Mouse (Mus musculus) neural tube, embryonic 15.5 days (tissue): ENCODE results near the gene Wee2. TPM values are rescaled to one million over a fixed set of nuclear protein-coding genes. Genes with fewer than 3 reads are reported as not detected.

Experiments
- ATAC-seq: fragments of 200-750 bp; cut with Nextera tagmentation; 2 replicates; pipeline ENCODE4 v1.8.0; 2017; ENCODE audit warnings: mild to moderate bottlenecking, moderate TSS enrichment, moderate library complexity; ENCODE audit not compliant: low FRiP score
- H3K27ac ChIP-seq: fragments of 300-500 bp; sonication (generic); replicated peaks from 2 replicates; pipeline ENCODE4 v1.5.1; 2015; ENCODE audit warnings: mild to moderate bottlenecking, inconsistent platforms
- H3K27me3 ChIP-seq: fragments of 300-500 bp; sonication (generic); replicated peaks from 2 replicates; pipeline ENCODE4 v1.6.1; 2015; ENCODE audit warnings: inconsistent platforms
- H3K36me3 ChIP-seq: fragments of 300-500 bp; sonication (generic); 2 replicates; pipeline ENCODE4 v1.6.1; 2015; ENCODE audit warnings: inconsistent platforms
- H3K4me1 ChIP-seq: fragments of 300-500 bp; sonication (generic); 2 replicates; pipeline ENCODE4 v1.6.1; 2015; ENCODE audit warnings: inconsistent platforms
- H3K4me2 ChIP-seq: fragments of 300-500 bp; sonication (generic); 2 replicates; pipeline ENCODE4 v1.6.1; 2015; ENCODE audit warnings: inconsistent platforms, mild to moderate bottlenecking, moderate library complexity
- H3K4me3 ChIP-seq: fragments of 300-500 bp; sonication (generic); replicated peaks from 2 replicates; pipeline ENCODE4 v1.5.1; 2015; ENCODE audit warnings: mild to moderate bottlenecking, inconsistent platforms
- H3K9ac ChIP-seq: fragments of 300-500 bp; sonication (generic); replicated peaks from 2 replicates; pipeline ENCODE4 v1.6.1; 2015; ENCODE audit warnings: mild to moderate bottlenecking, inconsistent platforms
- H3K9me3 ChIP-seq: fragments of 300-500 bp; sonication (generic); replicated peaks from 2 replicates; pipeline ENCODE4 v1.6.1; 2016; ENCODE audit warnings: inconsistent platforms
- WGBS: fragments of 180-500 bp; shearing (Covaris S2); methylation state at CpG from one replicate; pipeline ENCODE4 v1.1.7; 2015; ENCODE audit warnings: mixed read lengths; 5-methylcytosine and 5-hydroxymethylcytosine counted together
- polyA plus RNA-seq: library from polyadenylated mRNA; unstranded; fragments of >200 nt; fragmentation: Nextera tagmentation; extraction: Ambion mirVana; gene quantifications from 2 replicates; pipeline ENCODE4 v1.2.1, GENCODE M21; 2015

Wee2 gene
- polyA plus RNA-seq, 1 experiment from 2014 or later, result 0.15 TPM

GRCm38 (mm10) chr6:40423774-40424173 is 15.1 kb upstream of the Wee2 start:
- Histone ChIP-seq H3K4me1 (no peaks in the 10 kb centered on the region), H3K9me3 (no peaks in the 10 kb centered on the region), H3K4me3 (no peak overlapping the region), H3K4me2 (no peak overlapping the region), H3K9ac (no peak overlapping the region), H3K27me3 (no peaks in the 10 kb centered on the region), H3K36me3 (peaks cover 4% of the 10 kb centered on the region; the same call in 1 of the 2 replicates), H3K27ac (no peak overlapping the region)
- ATAC-seq, result no peak
- WGBS, result 63% methylated on average over 1 of the region's 1 CpGs

GRCm38 (mm10) chr6:40427441-40427840 is 11.4 kb upstream of the Wee2 start:
- Histone ChIP-seq H3K27me3 (no peaks in the 10 kb centered on the region), H3K27ac (no peak overlapping the region), H3K9me3 (no peaks in the 10 kb centered on the region), H3K4me1 (peaks cover 18% of the 10 kb centered on the region), H3K9ac (no peak overlapping the region), H3K36me3 (no peaks in the 10 kb centered on the region), H3K4me2 (no peak overlapping the region), H3K4me3 (no peak overlapping the region)
- 94% methylated on average over 7 of the region's 7 CpGs for WGBS
- no peak for ATAC-seq

DNA sequence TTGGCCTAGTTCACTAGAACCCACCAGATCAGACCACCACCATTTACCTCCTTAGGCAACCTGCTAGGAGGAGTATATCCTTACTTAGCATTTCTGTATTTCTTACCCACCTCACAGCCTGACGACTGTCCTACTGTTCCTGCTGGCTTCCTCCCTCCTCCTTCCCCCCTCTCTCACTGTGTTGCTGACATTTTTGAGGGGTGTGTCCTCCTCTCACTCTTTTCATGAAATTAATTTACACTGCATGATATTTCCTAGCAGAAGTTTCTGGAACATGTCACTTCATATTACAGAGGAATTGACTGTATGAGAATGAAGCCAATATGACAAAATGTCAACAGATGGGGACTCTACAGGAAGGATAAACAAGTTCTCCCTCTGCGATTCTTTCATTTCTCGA is 10.2 kb upstream of the Wee2 start:
- Histone ChIP-seq H3K4me2 (no peak overlapping the region), H3K9me3 (no peaks in the 10 kb centered on the region), H3K4me1 (peaks cover 26% of the 10 kb centered on the region), H3K4me3 (no peak overlapping the region), H3K36me3 (no peaks in the 10 kb centered on the region), H3K9ac (no peak overlapping the region), H3K27me3 (no peaks in the 10 kb centered on the region), H3K27ac (0 out of 2 replicates have a peak overlapping the region, but pooled peaks have one; percentile 28)
- no peak for ATAC-seq
- 64% methylated on average over 3 of the region's 3 CpGs for WGBS

DNA sequence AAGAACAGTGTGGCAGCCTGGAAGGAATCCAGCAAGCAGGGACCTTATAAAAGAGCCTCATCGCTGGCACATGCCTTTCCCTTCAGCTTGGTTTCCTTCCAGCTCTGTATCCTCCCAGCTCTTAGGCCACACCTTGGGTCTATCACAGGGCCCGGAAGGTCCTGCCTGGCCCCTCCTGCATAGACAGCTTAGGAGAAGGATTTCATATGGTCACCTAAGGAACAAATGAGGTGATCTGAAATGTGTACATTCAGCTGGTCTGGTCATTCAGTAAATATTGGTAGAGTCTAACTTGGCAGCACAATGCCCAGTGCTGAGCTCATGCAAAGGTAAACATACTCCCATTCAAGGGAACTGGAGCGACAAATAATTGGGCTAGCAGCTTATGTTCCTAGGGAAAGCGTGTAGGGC is 9.4 kb upstream of the Wee2 start:
- H3K27ac ChIP-seq, result 0 out of 2 replicates have a peak overlapping the region, but pooled peaks have one; percentile 23
- 63% methylated on average over 4 of the region's 4 CpGs for WGBS
- ATAC-seq, result no peak

GRCm38 (mm10) chr6:40430251-40430650 is 8.6 kb upstream of the Wee2 start:
- ATAC-seq, result no peak
- 95% methylated on average over 3 of the region's 3 CpGs for whole genome bisulfite sequencing
- Histone ChIP-seq H3K4me1 (peaks cover 39% of the 10 kb centered on the region), H3K27me3 (no peaks in the 10 kb centered on the region), H3K9ac (no peak overlapping the region), H3K36me3 (no peaks in the 10 kb centered on the region), H3K9me3 (no peaks in the 10 kb centered on the region), H3K4me2 (no peak overlapping the region), H3K27ac (no peak overlapping the region), H3K4me3 (no peak overlapping the region)

More for the DNA sequence above, 9.4 kb upstream of the Wee2 start:
- Histone ChIP-seq H3K27me3 (no peaks in the 10 kb centered on the region), H3K9ac (no peak overlapping the region), H3K4me2 (no peak overlapping the region), H3K4me3 (no peak overlapping the region), H3K4me1 (peaks cover 34% of the 10 kb centered on the region), H3K36me3 (no peaks in the 10 kb centered on the region), H3K9me3 (no peaks in the 10 kb centered on the region)

DNA sequence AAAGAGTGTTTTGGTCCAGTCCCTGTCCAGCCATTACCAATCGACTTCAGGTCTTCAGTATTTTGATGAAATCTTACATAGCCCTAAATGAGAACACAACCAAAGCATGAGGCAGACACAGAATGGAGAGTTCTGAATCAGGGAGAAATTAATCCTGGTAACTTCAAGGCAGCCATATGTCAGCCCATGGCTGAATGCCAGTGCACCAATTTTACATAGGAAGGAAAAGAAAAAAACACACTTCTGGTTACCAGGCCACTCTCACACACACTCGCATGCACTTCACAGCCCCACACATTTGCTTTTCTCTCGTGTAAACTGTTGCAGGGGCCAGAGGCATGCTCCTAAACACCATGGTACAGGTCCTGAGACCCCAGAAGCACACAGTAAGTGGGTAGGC is 8.0 kb upstream of the Wee2 start:
- H3K4me1 ChIP-seq, result peaks cover 39% of the 10 kb centered on the region
- 76% methylated on average over 3 of the region's 3 CpGs for WGBS
- no peak overlapping the region for H3K27ac ChIP-seq
- H3K9me3 ChIP-seq, result no peaks in the 10 kb centered on the region
- ATAC-seq, result no peak
- H3K9ac ChIP-seq, result no peak overlapping the region
- no peaks in the 10 kb centered on the region for H3K36me3 ChIP-seq
- H3K4me2 ChIP-seq, result no peak overlapping the region
- H3K27me3 ChIP-seq, result no peaks in the 10 kb centered on the region
- no peak overlapping the region for H3K4me3 ChIP-seq

GRCm38 (mm10) chr6:40431356-40431755 is 7.5 kb upstream of the Wee2 start:
- Histone ChIP-seq H3K4me1 (peaks cover 43% of the 10 kb centered on the region), H3K4me2 (no peak overlapping the region), H3K27me3 (no peaks in the 10 kb centered on the region), H3K4me3 (no peak overlapping the region), H3K27ac (no peak overlapping the region), H3K9me3 (no peaks in the 10 kb centered on the region), H3K9ac (no peak overlapping the region), H3K36me3 (no peaks in the 10 kb centered on the region)
- 66% methylated on average over 4 of the region's 4 CpGs for WGBS
- no peak for ATAC-seq

- Histone ChIP-seq H3K4me2 (no peak overlapping the region), H3K4me1 (peaks cover 45% of the 10 kb centered on the region), H3K4me3 (no peak overlapping the region), H3K9ac (no peak overlapping the region), H3K36me3 (no peaks in the 10 kb centered on the region), H3K27me3 (no peaks in the 10 kb centered on the region), H3K9me3 (no peaks in the 10 kb centered on the region), H3K27ac (no peak overlapping the region)
- ATAC-seq, result no peak
These were observed 7.1 kb upstream of the Wee2 start for GRCm38 (mm10) chr6:40431812-40432211.

DNA sequence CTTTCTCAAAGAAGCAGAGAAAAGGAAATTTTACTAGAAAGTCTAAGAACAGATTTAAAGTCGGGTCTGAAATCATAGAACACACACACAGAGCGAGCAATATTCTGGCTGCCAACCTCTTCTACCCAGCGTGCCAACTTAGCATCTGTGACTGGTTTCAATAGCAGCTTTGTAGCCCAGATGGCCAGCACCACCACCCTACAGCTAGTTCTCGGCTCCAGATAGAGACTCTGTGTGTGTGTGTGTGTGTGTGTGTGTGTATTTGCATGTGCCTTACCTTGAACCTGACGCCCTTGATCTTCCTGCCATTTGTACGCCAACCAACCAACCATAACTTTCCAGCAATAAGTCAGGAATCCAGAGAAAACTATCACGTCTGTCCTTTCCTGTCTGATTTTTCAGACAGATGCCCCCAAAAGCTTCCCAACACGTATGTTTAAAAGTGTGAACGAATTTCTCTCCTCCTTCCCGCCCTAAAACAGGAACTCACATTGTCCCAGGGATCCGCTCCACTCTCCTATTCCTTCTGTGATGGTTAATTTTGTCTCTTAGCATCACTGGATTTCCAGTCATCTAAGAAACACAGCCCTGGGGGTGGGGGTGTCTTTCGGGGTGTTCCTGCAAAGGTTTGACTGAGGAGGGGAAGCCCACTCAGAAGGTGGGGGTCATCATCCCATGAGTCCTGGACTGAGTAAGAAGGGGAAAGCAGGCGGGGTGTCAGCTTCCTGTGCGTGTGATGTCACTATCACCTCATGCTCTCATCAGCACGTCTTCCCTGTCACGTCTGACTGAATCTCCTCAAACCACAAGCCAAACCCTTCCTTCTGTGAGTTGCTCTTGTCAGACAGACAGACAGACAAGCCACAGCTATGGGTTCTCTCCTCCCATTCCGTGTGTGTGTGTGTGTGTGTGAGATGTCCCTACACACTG is 6.3 kb upstream of the Wee2 start:
- H3K9ac ChIP-seq, result no peak overlapping the region
- no peak overlapping the region for H3K4me3 ChIP-seq
- H3K4me2 ChIP-seq, result no peak overlapping the region
- ATAC-seq, result no peak
- H3K9me3 ChIP-seq, result no peaks in the 10 kb centered on the region
- 0 out of 2 replicates have a peak overlapping the region, but pooled peaks have one; percentile 20 for H3K27ac ChIP-seq
- H3K4me1 ChIP-seq, result peaks cover 45% of the 10 kb centered on the region
- 84% methylated on average over 17 of the region's 17 CpGs for WGBS
- no peaks in the 10 kb centered on the region for H3K36me3 ChIP-seq
- H3K27me3 ChIP-seq, result no peaks in the 10 kb centered on the region

DNA sequence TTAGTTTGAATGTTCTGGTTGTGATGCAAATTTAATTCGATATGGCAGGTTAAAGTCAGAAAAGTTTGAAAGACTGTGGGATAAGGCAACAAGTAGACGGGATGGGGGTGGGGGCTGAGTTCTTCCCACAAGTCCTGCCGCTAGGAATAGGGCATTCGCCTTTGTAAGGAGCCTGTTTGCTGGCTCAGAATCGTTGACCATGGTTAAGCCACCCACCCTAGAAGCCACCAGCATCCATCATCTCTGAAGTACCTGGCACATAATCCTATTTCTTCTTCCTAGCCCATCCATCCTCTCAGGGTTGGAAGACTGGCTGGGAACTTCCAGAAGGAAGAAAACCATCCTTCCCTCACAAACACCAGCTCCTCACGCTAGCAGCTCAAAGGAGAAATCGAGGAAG is 4.2 kb upstream of the Wee2 start:
- no peaks in the 10 kb centered on the region for H3K36me3 ChIP-seq
- no peaks in the 10 kb centered on the region for H3K9me3 ChIP-seq
- H3K4me1 ChIP-seq, result peaks cover 41% of the 10 kb centered on the region
- H3K4me3 ChIP-seq, result peak overlapping the region; percentile 83
- no peaks in the 10 kb centered on the region for H3K27me3 ChIP-seq
- peak overlapping the region; percentile 69 for H3K4me2 ChIP-seq
- H3K9ac ChIP-seq, result peak overlapping the region; percentile 91
- 5% methylated on average over 7 of the region's 7 CpGs for WGBS
- peak overlapping the region; percentile 91 for H3K27ac ChIP-seq
- 0 out of 2 replicates have a peak, but pooled peaks have one; percentile 0 for ATAC-seq

DNA sequence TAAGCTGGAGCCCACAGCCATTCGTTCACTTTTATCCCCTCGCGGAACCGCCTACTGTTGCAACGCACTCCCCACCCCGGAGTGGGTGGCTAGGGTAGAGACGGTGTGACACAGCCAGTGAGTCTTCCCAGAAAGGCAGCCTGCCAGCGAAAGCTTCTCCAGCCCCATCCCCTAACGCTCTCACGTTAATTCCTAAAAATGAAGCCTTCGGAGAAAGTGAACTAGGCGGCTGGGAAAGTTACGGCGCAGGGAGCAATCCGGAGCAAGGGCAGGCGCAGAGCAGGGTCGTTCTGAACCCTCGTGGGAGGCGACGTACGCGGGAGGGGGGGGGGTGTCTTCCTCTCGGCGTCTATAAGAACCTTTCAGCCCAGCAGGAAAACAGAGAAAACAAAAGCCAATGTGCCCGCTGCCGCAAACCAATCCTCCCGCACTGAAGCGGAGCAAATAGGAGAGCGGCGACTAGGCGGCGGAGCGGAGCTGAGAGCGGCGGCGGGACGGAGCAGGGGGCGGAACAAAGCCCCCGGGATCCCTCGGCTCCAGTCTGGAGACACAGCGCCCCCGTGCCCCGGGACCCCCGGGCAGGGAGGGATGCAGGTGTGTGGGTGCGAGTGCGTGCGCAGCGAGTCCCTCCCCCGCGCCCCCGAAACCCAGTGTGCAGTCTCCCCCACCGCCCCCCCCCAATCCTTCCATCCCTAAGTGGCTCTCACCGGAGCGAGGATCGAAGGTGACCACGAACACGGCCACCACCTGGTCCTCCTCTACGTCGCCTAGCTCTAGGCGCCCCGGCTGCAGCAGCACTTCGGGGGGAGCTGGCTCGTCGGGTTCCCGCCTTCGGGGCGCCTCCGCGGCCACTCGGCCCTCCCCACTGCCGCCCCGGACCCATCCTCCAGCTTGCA is 3.5 kb upstream of the Wee2 start:
- under 1% methylated on average over 68 of the region's 72 CpGs for WGBS
- H3K36me3 ChIP-seq, result no peaks in the 10 kb centered on the region
- H3K9ac ChIP-seq, result peak overlapping the region; percentile 91
- peak overlapping the region; percentile 91 for H3K27ac ChIP-seq
- peak overlapping the region; percentile 83 for H3K4me3 ChIP-seq
- peak; percentile 76 for ATAC-seq
- peak overlapping the region; percentile 69 for H3K4me2 ChIP-seq
- no peaks in the 10 kb centered on the region for H3K9me3 ChIP-seq
- H3K4me1 ChIP-seq, result peaks cover 38% of the 10 kb centered on the region
- no peaks in the 10 kb centered on the region for H3K27me3 ChIP-seq
